Mouse (Mus musculus): ENCODE data around the gene Kif27.

Kif27 gene

GRCm38 (mm10) chr13:58276256-58276655 lies 82.7 kb downstream of the Kif27 start:
- no peak for DNase-seq (ENCODE audit: low spot score)

DNA sequence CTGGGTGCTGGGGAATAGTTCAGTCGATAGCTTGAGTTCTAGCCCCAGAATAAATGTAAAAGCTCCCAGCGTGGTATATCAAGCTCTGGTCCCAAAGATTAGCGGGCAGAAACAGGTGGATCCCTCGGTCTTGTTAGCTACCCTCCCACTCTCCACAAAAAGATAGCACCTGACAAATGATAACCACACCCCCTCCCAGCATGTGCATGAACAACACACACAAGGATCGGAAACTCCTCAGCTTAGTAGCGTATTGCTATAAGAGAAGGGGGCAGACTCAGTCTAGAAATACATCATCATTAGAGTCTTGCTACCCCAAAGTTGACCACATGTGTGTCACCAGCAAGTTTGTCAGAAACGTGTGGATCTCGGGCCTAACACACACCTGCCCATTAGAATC lies 83.3 kb downstream of the Kif27 start, which contains the start of gene Gkap1:
Gene Gkap1, minus strand, starts transcription at position 101 of the 400 bp plus-strand sequence.
- DNase-seq (ENCODE audit: low spot score), result no peak

DNA sequence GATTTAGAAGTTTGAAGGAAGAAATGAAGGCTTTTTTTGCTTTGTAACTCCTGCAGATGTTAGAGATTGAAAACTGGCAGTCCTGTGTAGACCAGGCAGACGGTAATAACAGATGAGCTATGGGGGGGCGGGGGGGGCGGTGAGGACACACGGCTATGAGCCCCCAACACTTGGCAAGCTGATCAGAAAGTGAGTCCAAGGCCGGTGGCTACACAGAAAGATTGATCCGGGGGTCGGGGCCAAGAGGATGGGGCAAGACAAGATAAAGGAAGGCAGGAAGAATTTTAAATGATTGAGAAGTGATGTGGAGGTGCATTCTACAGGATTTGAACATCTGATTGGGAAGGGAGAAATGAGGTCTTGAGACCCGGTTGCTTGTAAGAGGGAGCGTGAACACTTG lies 83.8 kb downstream of the Kif27 start:
- DNase-seq (ENCODE audit: low spot score), result no peak

- DNase-seq (ENCODE audit: low spot score), result peak; percentile 21
Measured at GRCm38 (mm10) chr13:58274259-58274991, 84.5 kb downstream of the Kif27 start.

- DNase-seq (ENCODE audit: low spot score), result no peak
Measured at GRCm38 (mm10) chr13:58273411-58274258, 85.3 kb downstream of the Kif27 start.

- DNase-seq (ENCODE audit: low spot score), result no peak
Measured at GRCm38 (mm10) chr13:58266864-58267263, 92.1 kb downstream of the Kif27 start.

DNA sequence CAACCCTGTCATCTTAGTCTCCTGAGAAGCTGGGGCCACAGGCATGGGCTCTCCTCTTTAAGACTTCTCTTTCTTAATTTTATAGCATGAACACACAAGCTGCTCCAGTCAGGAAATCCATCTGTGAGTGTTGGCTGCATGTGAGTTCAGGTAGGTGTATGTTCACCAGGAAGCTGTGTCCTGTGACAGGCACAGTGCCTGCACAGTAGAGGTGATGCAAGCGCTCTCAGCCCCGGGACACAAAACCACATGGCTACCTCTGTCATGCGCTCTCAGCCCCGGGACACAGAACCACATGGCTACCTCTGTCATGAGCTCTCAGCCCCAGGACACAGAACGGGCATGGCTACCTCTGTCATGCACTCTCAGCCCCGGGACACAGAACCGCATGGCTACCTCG lies 95.4 kb downstream of the Kif27 start:
- no peak for DNase-seq (ENCODE audit: low spot score)

DNA sequence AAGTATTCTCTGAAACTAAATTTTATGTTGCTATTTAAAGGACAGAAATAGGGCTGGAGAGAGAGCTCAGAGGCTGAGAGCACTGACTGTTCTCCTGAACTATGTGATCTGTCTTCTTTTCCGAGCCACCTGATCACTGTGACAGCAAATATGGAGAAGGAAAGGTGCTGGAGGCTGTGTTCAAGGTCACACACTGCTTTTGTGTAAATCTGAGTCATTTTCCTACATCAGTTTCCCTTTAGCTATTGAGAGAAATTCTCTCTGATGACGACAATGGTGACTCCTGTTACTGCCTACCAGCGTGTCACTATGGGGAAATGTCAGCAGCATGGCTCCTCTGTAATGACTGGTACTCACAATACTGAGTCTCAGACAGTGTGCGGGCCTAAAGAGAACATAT lies 97.2 kb downstream of the Kif27 start:
- no peak for DNase-seq (ENCODE audit: low spot score)

GRCm38 (mm10) chr13:58253268-58253667 lies 105.7 kb downstream of the Kif27 start:
- DNase-seq (ENCODE audit: low spot score), result no peak

DNA sequence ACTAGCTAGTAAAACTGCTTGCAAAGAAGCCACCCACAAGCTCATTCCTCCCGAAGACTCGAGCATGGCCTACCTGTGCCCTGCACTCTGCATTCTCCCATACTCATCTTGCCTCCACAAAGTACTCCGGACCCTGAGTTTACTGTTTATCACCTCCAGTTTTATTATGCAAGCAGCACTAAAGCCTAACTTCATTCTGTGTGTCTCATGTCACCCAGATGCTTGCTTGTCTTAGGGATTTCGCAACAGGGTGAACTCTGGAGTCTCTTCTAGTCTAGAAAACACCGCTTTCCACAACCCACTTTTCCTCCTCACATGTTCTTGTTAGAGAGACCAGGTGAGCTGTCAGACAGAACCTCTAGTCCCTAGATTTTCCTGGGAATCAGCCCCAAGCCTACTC lies 110.0 kb downstream of the Kif27 start:
- no peak for DNase-seq (ENCODE audit: low spot score)

Measured in left cerebral cortex, adult 11 months (tissue).